Mouse (Mus musculus) left cerebral cortex, adult 11 months (tissue): ENCODE data around the gene Sp8.

ENCODE experiments used
- DNase-seq: peaks from one replicate; pipeline ENCODE4 v3.0.0; 2022; ENCODE audit warnings: low spot score

Sp8 gene

DNA sequence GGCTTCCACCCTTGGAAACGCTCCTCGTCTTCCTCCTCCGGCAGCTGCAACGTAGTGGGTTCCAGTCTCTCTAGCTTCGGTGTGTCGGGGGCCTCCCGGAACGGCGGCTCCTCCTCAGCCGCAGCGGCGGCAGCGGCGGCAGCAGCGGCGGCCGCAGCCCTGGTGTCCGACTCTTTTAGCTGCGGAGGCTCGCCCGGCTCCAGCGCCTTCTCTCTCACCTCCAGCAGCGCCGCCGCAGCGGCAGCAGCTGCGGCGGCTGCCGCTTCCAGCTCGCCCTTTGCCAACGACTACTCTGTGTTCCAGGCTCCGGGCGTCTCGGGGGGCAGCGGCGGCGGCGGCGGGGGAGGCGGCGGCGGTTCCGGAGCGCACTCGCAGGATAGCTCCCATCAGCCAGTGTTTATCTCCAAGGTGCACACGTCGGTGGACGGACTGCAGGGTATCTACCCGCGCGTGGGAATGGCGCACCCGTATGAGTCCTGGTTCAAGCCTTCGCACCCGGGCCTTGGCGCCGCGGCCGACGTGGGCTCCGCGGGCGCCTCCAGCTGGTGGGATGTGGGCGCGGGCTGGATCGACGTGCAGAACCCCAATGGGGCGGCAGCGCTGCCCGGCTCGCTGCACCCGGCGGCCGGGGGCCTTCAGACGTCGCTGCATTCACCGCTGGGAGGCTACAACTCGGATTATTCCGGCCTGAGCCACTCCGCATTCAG, 2.5 kb downstream of the Sp8 start:
- DNase-seq: no peak

DNA sequence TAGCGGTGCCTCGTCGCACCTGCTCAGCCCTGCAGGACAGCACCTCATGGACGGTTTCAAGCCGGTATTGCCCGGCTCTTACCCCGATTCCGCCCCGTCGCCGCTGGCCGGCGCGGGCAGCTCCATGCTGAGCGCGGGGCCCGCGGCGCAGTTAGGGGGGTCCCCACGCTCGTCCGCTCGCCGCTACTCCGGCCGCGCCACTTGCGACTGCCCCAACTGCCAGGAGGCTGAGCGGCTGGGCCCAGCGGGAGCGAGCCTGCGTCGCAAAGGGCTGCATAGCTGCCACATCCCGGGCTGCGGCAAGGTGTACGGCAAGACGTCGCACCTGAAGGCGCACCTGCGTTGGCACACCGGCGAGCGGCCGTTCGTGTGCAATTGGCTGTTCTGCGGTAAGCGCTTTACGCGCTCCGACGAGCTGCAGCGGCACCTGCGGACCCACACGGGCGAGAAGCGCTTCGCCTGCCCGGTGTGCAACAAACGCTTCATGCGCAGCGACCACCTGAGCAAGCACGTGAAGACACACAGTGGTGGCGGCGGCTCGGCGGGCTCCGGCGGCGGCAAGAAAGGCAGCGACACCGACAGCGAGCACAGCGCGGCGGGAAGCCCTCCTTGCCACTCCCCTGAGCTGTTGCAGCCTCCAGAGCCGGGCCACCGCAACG, 3.2 kb downstream of the Sp8 start:
- no peak for DNase-seq

DNA sequence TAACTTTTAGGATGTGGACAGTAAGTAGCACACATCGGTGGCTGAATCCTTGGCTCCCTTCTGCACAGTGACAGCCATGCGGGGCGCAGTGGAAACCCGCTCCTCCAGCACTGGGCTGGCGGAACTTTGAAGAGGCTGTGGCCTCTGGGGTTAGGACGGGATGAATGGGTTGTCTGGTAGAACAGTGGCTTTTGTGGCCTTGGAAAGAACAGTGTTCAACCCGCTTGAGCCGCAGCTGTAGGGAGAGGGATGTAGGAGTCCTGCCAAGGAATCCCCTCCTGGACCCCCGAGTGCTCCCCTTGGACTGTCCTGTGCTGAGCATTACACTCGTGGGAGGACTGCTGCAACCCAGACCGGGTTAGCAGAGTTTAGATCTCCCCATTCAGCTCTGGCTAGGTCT, 3.9 kb downstream of the Sp8 start:
- no peak for DNase-seq

DNA sequence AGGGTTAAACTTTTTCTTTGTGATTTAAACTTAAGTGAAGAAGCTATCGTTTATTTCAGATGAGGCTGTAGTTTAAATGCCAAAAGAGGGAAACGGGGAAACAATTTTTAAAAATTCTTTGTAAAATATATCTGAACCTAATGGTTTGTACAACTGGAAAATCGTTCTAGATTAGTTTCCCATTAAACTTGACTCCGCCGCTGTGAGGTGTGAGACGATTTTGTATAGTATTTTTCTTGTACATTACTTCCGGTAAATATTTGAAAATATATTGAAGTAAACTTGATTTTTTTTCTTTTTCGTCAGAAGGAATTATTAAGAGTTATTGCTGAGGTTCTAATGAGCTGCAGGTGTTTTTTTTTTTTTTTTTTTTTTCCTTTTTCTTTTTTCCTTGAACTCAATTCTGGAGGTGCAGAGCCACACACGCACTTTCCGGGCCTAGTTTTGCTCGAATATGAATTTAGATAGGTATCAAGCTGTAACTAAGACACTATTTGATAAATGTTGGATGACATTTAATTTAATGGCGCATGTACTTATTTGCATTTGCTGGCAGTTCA, 4.8 kb downstream of the Sp8 start:
- DNase-seq: no peak

DNA sequence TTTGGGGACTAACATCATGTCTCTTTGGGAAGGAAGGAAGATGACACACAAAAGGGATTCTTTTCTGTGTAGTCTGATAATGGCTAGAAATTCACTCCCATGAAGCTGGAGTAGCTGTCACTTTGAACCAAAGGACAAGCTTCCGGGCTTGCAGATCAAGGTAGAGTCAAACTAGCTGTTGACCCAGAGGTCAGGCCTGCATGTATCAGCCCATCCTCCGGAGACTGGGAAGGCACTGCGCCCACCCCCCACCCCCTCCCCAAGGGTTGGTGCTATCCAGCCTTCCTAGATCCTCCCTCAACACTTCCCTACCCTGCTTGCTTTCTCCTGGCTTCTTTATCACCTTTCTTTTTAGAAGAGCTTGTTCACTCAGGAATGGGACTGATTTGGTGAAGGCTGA, 7.2 kb downstream of the Sp8 start:
- DNase-seq: no peak

DNA sequence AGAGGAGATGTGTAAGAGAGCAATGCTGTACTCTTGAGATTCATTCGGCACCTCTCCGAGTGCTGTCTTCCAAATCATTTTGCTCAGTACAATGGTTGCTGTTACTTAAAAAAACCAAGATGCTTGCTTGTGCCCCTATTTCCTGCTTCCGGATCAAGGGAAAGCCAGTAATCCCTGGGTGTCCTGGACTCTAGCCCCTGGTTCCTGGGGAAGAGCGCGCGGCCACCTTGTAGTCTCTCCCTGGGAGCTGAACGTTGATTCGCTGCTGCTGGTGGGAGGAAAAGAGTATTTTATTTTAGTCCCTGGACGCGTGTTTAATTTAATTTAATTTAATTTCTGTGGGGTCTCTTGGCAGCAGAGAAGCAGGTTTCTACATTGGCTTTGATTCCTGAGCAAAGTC, 8.3 kb downstream of the Sp8 start:
- DNase-seq: no peak

DNA sequence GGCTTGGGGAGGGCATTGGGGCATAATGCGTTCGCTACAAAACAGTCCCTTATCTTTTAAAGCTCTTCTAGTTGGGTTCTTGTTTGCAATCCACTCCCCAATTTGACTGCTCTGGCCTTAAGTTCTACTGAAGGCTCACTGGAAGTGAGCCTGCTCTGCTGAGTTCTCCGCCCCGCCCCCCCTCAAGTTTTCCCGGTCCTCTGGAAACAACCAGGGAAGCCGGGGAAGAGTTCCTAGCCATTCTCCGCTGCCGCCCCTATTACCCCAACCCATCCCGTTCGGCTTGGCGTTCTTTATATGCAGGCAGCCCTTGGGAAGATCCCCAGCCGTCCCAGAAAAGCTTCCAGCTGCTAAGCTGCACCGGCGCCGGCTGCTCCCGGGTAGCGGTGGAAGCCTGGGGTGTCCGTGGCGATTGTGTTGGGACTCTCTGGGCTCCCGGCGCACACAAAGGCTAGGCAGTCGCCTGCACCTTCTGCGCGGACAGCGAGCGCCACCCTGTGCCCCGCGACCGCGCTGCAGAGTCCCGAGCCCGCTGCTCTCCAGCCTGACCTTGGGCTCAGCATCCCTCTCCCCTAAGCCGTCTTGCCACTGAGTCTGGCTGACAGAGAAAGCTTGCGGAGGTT, 8.8 kb downstream of the Sp8 start:
- peak; percentile 23 for DNase-seq

DNA sequence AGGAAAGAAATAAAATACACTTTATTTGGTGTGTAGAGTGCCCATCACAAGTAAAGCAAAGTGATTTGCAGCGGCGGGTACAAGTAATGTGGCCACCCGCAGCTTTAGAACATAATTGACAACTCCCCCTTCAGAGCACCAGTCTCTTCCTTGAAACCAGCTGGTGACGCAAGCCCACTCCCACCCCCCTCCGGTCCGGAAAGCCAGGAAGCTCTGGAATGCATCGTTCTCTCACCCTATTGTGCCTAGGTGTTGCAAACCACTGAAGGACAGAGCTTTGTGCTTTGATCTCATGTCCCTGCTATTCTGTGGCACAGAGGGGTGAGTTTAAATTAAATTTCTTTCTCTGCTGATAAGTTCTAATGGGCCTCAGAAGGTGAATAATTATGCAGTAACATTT, 10.0 kb downstream of the Sp8 start:
- DNase-seq: no peak

DNA sequence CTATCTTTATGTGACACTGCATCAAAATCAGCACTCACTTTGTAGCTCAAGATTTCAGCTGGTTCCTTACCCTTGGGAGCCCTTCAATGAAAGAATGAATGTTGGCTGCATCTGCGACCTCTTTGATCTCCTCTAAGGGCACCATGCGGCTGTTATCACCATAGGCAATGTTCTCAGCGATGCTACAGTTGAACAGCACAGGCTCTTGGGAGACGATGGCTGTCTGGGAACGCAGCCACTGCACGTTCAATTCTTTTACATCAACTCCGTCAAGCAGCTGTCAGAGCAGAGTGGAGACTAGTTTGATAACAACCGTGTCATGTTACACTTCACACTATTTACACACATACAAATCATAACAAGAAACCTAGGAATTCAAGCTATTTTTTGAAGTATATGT, 26.5 kb downstream of the Sp8 start:
- no peak for DNase-seq

DNA sequence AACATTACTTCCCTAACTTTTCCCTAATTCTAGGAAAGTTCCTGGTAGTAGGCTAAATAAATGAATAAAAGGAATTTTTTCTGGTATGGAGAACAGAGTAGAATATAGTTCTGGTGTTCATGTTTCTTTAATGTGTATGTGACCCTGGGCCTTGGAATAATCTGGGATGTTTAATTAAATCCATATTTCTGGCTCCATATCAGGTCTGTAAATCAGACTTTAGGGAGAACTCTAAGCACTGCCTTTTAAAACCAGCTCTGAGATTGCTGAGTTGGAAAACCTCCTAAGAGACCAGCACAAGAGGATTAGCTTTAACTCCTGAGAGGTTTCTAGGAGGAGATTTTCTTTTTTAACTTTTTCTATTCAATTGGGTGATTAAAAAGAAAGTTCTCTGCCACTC, 36.7 kb downstream of the Sp8 start:
- DNase-seq: no peak

DNA sequence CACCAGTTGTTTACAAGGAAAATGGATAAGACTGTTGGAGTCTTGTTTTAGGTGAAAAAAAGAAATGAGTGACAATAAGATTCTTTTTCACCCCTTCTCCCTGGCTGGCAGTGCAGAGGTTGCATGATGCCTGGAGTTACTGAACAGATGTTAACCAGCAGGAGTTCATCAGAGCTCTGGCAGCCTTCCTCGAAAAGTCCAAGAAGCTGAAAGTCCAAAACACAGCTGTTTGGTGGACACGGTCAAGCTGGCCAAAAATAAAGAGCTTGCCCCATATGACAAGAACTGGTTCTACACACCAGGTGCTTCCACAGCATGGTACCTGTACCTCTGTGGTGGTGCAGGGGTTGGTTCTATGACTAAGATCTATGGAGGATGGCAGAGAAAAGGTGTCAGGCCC, 41.8 kb downstream of the Sp8 start:
- DNase-seq: no peak
